Mouse (Mus musculus) liver, embryonic 14.5 days (tissue): ENCODE results near the gene Olfr723.
"Not testable (repeated sequence)": the region's sequence is repeated elsewhere in the genome, so short reads cannot be mapped to it uniquely, and the experiment has no call there.

Experiments
- CTCF ChIP-seq: IDR thresholded peaks from 2 replicates; pipeline ENCODE4 v1.5.1; 2016; ENCODE audit warnings: antibody characterized with exemption, low read depth, control low read depth
- EP300 ChIP-seq: IDR thresholded peaks from 2 replicates; pipeline ENCODE4 v1.6.1; 2016; ENCODE audit warnings: antibody characterized with exemption, low read depth

- not testable (repeated sequence) for TF ChIP-seq CTCF, EP300
Measured at GRCm38 (mm10) chr14:49931687-49932086, at the start of gene Olfr723.
